Mouse (Mus musculus) liver, adult (tissue): ENCODE results near the gene Samd13.

ENCODE experiments used
- GATA4 ChIP-seq: IDR thresholded peaks from 2 replicates; pipeline ENCODE4 v1.6.1; 2014; ENCODE audit warnings: mild to moderate bottlenecking, low read length; ENCODE audit not compliant: insufficient replicate concordance

Gene Samd13

DNA sequence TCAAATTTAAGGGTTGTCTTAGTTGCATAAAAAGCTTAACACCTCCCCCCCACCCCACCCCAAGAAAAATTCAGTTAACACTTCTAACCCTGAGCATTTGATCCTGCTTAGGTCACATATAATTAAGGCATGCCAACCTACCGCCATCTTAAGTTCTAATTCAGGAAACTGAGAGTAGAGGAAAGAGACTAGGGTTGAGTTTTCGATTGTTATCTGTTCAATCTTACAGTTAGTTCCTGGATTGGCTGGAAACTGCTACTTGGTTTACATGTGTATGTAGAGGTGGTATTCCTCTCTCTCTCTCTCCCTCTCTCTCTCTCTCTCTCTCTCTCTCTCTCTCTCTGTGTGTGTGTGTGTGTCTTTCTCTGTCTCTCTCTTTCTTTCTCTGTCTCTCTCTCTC is 2.3 kb downstream of the Samd13 start:
- no peak for TF ChIP-seq GATA4

DNA sequence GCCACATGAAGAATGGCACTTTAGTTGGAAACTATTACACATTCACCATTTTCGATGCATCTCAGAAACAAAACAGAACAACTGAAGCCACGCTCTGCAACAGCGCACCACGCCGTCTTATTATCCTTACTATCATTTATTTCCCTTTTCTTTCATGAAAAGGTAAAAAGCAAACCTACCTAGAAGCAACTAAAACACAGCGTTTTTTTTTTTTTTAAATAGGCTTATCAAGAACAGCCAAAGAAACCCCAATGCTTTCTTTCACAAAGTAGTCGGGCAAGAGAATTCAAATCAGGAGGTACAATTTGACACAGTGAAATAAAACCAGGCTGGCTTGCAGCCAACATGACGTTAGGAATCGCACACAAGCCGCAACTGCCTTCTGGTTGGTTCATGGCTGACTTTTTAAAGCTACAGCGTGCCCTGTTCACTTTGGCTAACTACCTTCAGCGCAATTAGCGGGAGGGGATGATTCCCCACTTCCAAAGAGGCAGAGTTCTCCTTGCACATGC is 3.2 kb downstream of the Samd13 start:
- no peak for TF ChIP-seq GATA4

DNA sequence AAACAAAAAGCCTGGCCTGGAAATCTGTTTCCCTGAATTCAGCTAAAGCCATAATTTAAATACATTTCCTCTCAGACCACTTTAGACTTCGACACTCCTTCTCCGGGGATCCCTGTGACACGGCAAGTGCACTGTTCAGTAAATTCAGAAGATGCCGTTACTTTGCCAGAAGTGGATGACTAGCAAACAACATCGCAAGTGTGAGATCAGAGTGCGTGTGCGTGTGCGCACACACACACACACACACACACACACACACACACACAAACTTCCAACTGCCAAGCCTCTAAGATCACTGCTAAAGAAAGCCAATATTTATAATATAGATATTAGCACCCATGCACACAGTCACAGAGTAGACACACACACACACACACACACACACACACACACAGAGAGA is 3.7 kb downstream of the Samd13 start:
- no peak for TF ChIP-seq GATA4

DNA sequence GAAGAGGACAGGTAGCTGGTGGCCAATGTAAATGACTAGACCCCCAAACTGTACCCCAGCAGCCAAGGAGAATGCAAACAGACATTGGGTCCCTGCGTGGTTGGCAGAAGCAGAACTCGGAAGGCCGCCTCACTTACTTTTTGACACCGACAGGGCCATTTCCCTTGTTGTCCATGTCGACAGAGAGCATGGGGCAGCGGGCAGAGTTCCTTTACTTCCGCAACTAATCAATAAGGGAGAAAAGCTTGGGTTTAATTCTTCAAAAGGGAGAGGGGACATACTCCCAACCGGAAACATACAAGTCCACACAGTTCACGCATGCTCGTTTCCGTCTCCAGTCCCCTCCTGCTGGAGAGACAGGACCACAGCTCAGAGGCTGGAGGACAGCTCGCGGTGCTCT is 4.8 kb downstream of the Samd13 start:
- TF ChIP-seq GATA4, result no peak

DNA sequence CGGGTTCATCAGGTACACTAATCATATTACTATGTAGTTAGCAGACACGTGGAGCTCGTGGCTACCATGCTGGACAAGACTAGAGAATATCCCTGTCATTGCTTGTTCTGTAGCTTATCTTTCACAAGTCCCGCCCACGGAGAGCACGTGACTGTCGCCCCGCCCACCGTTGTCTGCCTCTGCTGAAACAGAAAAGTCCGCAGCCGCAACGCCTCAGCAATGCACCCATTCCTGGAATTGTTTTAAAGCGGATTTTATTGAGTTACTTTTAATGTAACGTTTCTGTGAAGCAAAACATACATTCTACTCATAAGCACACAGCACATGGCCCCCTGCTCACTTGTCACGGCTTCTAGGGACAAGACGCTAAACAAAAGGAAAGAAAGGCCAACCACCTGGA is 5.7 kb downstream of the Samd13 start:
- no peak for TF ChIP-seq GATA4

DNA sequence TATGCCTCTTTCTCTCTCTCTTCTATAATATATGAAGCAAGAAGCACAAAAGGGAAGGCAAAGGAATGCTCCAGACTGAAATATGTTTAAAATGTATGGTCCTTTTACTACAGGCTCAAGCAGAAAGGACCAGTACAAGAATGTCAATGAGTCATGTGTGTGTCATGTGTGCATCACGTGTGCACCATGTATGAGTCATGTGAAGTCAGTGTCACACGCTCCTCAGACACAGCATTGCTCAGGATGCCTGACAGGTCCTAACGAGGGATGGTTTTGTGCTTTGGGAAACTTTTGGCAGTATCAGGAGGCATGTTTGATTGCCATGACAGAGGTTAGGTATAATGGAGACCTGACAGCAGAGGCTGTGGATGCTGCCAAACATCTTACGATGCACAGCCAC is 9.2 kb downstream of the Samd13 start:
- no peak for TF ChIP-seq GATA4

DNA sequence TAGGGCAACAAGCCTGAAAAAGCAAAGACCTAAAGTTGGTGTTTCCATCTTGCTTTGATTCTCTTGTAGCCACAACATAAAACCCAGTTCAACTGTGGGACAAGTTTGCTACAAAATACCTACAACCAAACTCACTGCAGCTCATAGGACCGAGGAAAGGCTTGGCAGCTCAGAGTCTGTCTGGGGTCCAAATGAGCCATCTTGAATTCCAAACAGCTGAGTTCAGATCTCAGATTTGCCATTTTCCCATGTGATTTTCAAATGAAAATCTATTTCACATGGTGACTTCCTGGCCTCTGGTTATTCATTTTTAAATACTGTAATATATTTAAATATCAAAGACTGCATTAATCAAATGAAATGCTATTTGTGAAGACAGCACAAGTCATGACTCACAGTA is 10.3 kb downstream of the Samd13 start:
- TF ChIP-seq GATA4, result no peak

DNA sequence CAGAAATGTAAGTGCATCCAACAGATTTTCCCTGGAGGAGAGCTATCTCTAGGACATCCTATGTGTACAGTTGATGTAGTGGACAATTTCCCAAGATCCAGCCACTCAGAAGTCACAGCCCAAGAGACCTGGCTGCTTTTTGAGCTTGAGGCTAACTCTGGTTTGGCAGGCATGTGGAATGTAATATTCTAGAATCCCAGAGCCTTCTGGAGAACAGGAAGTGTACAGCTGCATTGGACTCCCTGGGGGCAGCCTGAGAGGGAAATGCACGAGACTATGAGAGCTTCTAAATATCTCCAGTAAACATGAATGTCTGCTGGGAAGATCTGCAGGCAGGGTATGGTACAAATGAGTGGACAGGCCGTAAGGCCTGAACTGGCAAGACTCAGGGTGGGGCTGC is 14.3 kb downstream of the Samd13 start:
- no peak for TF ChIP-seq GATA4

DNA sequence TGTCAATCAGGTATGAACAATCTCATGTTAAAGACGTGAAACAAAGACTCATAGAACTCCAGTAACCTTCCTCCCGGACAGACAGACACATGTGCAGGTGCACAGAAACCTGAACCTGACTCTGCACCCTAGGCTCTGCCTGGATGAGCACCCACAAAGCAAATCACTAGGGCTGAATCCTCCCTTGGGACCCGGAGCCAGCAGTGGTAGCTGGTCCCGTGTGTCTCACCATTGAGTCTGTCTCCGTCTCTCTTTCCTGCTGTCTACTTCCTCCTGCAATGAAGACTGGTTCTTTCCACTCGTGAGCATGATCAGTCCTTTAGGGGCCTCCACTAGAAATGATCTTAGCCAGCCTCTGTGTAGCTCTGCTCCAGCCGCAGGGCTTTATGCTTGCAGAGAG is 23.5 kb downstream of the Samd13 start:
- no peak for TF ChIP-seq GATA4

DNA sequence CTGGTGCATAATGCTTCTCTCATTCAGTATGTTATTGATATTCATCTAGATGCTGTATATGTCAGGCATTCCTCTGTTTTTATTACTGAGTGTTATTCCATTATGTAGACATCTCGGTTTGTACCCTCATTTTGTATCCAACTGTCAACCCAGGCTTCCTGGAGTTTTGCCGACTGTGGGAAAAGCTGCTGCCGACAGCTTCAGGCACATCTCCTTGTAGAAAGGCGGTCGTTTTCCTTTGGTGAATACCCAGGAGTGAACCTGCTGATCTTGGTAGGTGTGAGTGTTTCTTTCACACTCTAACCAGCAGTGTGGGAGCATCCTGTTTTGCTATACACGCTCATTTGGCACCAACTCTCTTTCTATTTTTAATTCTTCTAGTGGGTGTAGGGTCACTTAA is 24.4 kb downstream of the Samd13 start:
- TF ChIP-seq GATA4, result no peak

DNA sequence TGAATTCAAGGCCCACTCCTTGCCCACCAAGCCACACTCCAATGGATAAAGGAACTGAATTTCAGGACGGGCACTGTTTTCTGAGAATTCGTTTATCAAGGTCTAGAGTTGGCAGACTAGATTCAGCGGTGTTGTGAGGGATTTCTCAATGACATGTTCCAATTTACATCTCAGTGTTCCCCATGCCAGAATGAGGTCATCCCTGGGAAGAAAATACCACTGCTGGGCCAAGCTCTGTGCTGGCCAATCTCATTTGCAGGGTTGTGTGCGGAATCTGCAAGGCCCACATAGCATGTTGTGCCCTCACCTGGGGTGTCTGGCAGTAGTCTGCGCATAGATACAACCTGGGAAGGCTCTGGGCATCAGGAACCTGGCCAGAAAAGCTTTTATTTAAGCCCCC is 26.1 kb downstream of the Samd13 start:
- no peak for TF ChIP-seq GATA4

DNA sequence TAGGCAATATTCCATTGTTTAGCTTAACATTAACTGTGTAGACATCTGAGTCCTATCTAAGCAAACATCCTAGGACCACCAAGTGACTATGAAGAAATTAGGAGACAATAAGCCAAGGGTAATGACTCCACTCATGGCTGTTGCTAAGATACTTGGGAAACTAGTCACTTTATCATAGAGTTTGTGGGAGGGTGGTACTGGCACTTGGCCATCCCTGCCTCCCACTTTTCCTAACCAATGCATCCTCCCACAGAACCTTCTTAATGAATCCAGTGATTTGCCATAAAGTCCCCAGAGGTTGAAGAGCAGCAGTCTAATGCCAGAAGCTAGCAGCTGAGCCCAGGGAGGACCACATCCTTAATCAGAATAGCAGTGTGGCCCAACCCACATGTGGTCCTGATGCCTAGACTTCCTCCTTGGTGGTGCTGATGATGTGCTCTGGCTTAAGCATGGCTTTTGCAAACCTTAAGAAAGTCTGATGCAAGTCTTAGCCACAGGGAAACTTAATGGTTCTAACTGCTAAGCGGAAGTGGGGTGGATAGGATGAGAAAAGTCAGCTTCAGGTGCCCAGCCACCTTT is 27.2 kb downstream of the Samd13 start:
- no peak for TF ChIP-seq GATA4

DNA sequence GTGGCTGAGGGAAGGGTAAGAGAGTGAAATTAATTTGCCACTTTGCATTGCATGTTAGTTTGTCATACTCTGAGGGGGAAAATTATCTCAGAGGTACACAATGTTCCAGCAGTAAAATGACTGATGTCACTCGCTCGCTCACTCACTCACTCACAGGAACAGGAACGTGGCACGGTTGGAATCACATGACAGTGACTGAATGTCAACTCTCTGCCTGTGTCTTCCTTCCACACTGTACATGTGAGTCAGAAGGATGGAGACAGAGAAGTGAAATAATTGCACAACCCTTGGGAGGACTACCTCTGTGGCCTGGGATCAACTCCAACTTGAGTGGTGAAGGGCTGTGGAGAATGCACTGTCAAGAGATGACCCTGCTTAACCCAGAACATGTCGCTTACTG is 28.0 kb downstream of the Samd13 start:
- no peak for TF ChIP-seq GATA4

DNA sequence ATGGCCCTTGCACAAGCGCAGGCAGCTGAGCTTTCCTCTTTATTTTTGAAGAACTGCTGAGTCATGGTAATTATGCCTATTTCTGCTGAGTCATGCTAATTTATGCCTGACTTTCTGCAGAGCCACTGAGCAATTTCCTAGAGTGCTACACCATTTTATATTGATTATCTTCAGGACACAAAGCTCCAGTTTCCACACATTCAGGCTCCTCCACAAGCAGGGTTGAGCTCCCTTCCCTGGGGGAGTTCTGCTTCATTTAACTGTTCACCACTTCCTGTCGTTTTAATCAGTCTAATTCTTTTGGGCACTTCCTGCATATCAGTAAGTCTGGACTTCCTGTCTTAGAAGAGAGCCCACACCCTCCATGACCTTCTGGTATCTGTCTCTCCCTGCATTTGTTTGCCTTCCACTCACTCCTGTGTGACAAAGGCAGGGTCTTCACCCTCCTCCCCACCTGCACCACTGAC is 30.2 kb downstream of the Samd13 start:
- TF ChIP-seq GATA4, result no peak

DNA sequence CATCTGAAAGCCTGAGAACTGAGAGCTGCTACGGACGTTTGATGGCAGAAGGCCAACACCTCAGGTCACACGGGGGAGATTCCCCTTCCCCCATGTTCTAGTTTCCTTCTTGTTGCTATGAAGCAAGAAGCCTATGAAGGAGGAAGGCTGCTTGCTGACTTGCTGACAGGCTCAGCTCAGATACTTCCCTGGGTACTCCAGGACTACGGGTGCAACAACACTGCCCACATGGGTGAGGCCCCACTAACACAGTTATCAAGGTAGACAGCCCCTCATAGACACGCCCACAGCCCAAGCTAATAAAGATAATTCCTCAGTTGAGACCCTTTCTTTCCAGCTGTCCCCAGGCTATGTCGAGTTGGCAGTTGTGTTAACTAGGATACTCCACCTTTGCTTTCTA is 31.7 kb downstream of the Samd13 start:
- TF ChIP-seq GATA4, result no peak

DNA sequence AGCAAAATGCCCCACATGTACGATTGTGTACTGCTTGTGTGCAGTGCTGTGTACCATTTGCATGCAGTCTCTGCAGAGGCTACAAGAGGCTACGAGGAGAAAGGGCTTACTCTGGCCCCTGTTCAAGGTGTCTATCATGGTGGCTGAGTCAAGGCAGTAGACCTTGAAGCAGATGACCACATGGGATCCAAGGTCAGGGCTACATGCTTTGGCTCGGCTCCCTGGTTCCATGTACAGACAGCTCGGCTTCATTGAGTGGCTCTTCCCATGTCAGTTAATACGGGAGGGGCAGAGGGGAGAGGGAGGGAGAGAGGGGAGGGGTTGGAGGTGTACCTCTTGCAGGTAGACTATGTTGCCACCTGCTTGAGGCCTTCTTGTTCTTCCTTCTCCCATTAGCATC is 33.0 kb downstream of the Samd13 start:
- no peak for TF ChIP-seq GATA4

DNA sequence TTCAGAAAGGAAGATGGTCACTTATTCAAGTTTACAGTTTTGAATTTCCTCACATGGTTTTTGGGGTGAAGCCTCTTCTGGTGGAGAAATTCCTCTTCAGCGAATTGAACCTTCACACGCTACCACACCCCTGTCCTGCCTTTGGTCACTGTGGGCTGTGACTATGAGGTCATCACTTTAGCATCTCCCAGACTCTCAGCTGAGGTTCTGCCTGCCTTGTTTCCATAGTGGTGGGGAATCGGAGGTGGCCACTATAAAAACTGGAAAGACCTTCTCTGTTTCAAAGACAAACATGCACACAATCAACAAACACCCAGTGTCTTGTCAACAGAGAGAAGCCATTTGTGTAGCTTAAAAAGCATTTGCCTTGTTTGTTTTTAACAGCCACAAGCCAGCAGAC is 34.2 kb downstream of the Samd13 start, which contains the start of gene 4930503B20Rik:
4930503B20Rik (minus strand) TSS at position 101 of the 400 bp plus-strand sequence.
- no peak for TF ChIP-seq GATA4

DNA sequence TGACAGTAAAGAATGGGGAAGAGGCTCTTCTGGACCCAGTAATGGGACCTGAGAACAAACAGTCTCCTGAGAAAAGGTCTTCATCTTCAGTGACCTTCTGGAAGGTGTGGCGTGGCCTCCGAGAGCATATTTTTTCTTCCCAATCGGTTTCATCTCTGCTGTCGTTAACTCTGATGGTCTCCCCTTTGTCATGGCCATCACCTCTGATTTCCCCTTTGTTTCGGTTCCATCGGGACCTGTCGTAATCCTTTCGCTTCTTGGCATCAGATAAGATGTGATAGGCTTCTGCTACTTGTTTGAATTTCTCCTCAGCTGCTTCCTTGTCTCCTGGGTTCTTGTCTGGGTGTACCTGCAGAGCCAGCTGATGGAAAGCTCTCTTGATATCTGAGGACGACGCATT is 34.7 kb downstream of the Samd13 start:
- TF ChIP-seq GATA4, result no peak

DNA sequence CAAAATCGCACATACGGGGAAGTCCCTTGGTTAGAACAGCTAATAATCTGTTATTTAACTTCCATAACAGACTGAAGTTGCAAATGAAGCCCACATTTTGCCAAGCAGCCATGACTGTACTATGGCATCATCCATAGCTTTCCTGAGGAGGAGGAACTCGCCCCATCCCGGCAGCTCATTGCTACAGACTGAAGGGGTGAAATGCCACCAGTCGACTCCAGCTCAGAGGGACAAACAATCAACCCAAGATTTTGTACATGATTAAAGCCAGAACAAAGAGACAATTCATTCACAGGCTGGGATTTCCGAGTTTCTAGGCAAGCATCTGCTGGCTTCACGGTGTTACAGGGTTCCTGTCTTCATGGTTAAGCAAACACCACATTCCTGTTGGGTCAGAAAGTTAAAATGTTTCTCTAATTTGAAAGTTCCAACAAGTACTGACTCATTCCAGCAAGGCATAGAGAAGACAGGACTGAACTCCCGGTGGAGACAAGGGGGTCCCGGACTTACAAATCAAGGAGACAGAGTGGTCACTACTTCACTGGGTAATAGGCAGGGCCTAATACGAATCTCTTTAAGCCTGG is 36.0 kb downstream of the Samd13 start:
- no peak for TF ChIP-seq GATA4
